Comparison of ENCODE assay signal across 8 mouse cellular contexts in the genomic region with DNA sequence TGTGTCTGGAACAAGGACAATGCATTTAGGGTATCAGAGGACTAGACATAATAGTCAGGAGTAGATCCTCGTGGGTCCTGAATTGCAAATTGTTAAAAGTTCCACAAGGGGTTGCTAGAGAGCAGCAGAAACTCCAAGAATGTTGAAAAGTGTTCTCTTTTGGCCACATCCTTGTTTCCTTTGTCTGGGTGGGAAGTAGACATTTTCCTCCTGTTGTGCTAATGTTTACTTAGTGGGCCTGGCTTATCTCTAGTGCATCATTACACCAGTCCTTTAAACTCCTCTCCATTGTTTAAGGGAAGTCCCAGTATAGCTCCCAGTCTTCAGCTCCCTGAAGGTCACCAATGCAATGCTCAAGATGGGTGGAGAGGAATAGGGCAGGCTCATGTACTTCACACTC. TPM values are rescaled to one million over a fixed set of nuclear protein-coding genes. Genes with fewer than 3 reads are reported as not detected.
DNase-seq lines count a peak whose midpoint lies in the region; ATAC-seq lines count a peak whose summit lies in the region.
"Had no signal": no experiment of that assay in that cellular context is flagged by ENCODE, and none has a peak within 500 bp of the region (broad histone marks: within the 10 kb centered on the region; RNA-seq: fewer than 3 reads in every experiment).

No protein-coding gene starts in this region.

- H3K4me3 ChIP-seq in embryonic facial prominence, embryonic 14.5 days (ENCODE audit: low read depth, low read length): no peak overlapping the region
- H3K4me3 ChIP-seq in midbrain, embryonic 13.5 days (replicated peaks): no peak overlapping the region
- H3K4me3 ChIP-seq: limb, embryonic 13.5 days had no signal

- H3K27ac ChIP-seq in embryonic facial prominence, embryonic 14.5 days (replicated peaks; ENCODE audit: low read depth, low read length): no peak overlapping the region
- no peak overlapping the region for H3K27ac ChIP-seq in midbrain, embryonic 13.5 days
- H3K27ac ChIP-seq: limb, embryonic 13.5 days had no signal

- H3K9me3 ChIP-seq in embryonic facial prominence, embryonic 14.5 days (ENCODE audit: control insufficient read depth, low read length): no peaks in the 10 kb centered on the region
- H3K9me3 ChIP-seq in midbrain, embryonic 13.5 days: no peaks in the 10 kb centered on the region
- H3K9me3 ChIP-seq: limb, embryonic 13.5 days had no signal

- no peaks in the 10 kb centered on the region for H3K27me3 ChIP-seq in embryonic facial prominence, embryonic 14.5 days (replicated peaks; ENCODE audit: control insufficient read depth, insufficient read depth, low read length)
- peaks cover 14% of the 10 kb centered on the region for H3K27me3 ChIP-seq in midbrain, embryonic 13.5 days
- H3K27me3 ChIP-seq: limb, embryonic 13.5 days had no signal

- H3K36me3 ChIP-seq in embryonic facial prominence, embryonic 14.5 days (ENCODE audit: control insufficient read depth, insufficient read depth, low read length): no peaks in the 10 kb centered on the region
- H3K36me3 ChIP-seq in midbrain, embryonic 13.5 days: no peaks in the 10 kb centered on the region
- H3K36me3 ChIP-seq: limb, embryonic 13.5 days had no signal

- no peaks in the 10 kb centered on the region for H3K4me1 ChIP-seq in embryonic facial prominence, embryonic 14.5 days (ENCODE audit: control insufficient read depth, insufficient read depth, low read length)
- H3K4me1 ChIP-seq in midbrain, embryonic 13.5 days (replicated peaks): no peaks in the 10 kb centered on the region
- H3K4me1 ChIP-seq: limb, embryonic 13.5 days had no signal

- peak; percentile 6 to 15 for DNase-seq in left cerebral cortex, adult 18-20 months (ENCODE audit: low spot score in 2 of 2)
- DNase-seq in left cerebral cortex, adult 8-10 months (ENCODE audit: low spot score in 2 of 2): no peak
- peak; percentile 40 for DNase-seq in WW6 (ENCODE audit: low read depth, low spot score)
- DNase-seq in embryonic facial prominence, embryonic 14.5 days (ENCODE audit: low spot score): peak; percentile 53
- no peak for DNase-seq in adrenal gland, adult 8-10 months

- ATAC-seq in embryonic facial prominence, embryonic 14.5 days (ENCODE audit: low read depth): no peak
- 0 out of 2 replicates have a peak, but pooled peaks have one; percentile 21 for ATAC-seq in megakaryocyte, adult 5-6 weeks (ENCODE audit: poor library complexity, severe bottlenecking)
- ATAC-seq in midbrain, embryonic 13.5 days: no peak

- no peak overlapping the region for H3K4me2 ChIP-seq in embryonic facial prominence, embryonic 14.5 days (ENCODE audit: low read depth, low read length)
- H3K4me2 ChIP-seq in midbrain, embryonic 13.5 days (replicated peaks): no peak overlapping the region
- H3K4me2 ChIP-seq: limb, embryonic 13.5 days had no signal

- H3K9ac ChIP-seq in embryonic facial prominence, embryonic 14.5 days (ENCODE audit: low read depth, low read length): no peak overlapping the region
- H3K9ac ChIP-seq in midbrain, embryonic 13.5 days (replicated peaks): no peak overlapping the region
- H3K9ac ChIP-seq: limb, embryonic 13.5 days had no signal

- WGBS in embryonic facial prominence, embryonic 14.5 days: 26% methylated on average over 1 of the region's 1 CpGs
- WGBS in midbrain, embryonic 13.5 days: 14% methylated on average over 1 of the region's 1 CpGs

RNA-seq across cellular contexts. Expression of a gene that starts 57.9 kb away (rescaled TPM):
- 10 to 100 TPM; 29.3 to 30.0 TPM for total RNA-seq in left cerebral cortex, adult 18-20 months (2021)
- 10 to 100 TPM; 36.1 to 41.1 (median 40.3) TPM for total RNA-seq in left cerebral cortex, adult 8-10 months (2022)
- polyA plus RNA-seq in embryonic facial prominence, embryonic 14.5 days (2014; fragmentation: Nextera tagmentation; extraction: Ambion mirVana): 81.3 and 100 TPM in 2 replicates
- total RNA-seq in megakaryocyte, adult 5-6 weeks (2015): 0.04 TPM in 1 of 2 replicates, not detected in the other
- 0.12 and 0.29 TPM in 2 replicates for total RNA-seq in megakaryocyte, adult 5-6 weeks (2017)
- polyA plus RNA-seq in midbrain, embryonic 13.5 days (2015; fragmentation: Nextera tagmentation; extraction: Ambion mirVana): 4.2 and 5.2 TPM in 2 replicates
- 10 to 100 TPM; 40.5 to 55.6 (median 45.9) TPM for total RNA-seq in adrenal gland, adult 8-10 months (2022)

Comparison
In these comparisons a context has a peak if more than half of its experiments do, and no peak if none do; other contexts are left out.
1. DNase-seq: peak in left cerebral cortex, adult 18-20 months (2 of 2), WW6 (single experiment) and embryonic facial prominence, embryonic 14.5 days (single experiment); none in left cerebral cortex, adult 8-10 months (0 of 2) and adrenal gland, adult 8-10 months (single experiment).
2. RNA of a gene that starts 57.9 kb away (total RNA-seq): 40.5 to 55.6 TPM in adrenal gland, adult 8-10 months, 36.1 to 41.1 TPM in left cerebral cortex, adult 8-10 months and 29.3 to 30.0 TPM in left cerebral cortex, adult 18-20 months; 0.04 to 0.29 TPM in megakaryocyte, adult 5-6 weeks; every median in the first group is over 10 times any median in the second.